Mouse (Mus musculus) stomach, postnatal 0 days (tissue): ENCODE data around the gene Draxin.

ENCODE experiments used
- CTCF ChIP-seq: IDR thresholded peaks from 2 replicates; pipeline ENCODE4 v1.5.1; 2016; ENCODE audit warnings: antibody characterized with exemption, low read depth, mild to moderate bottlenecking, moderate library complexity
- EP300 ChIP-seq: optimal IDR thresholded peaks from 2 replicates; pipeline ENCODE3; 2016; ENCODE audit warnings: antibody characterized with exemption

- TF ChIP-seq EP300 (no peak), CTCF (no peak)
Measured at GRCm38 (mm10) chr4:148066401-148066744, 64.1 kb downstream of the Draxin start.
